Mouse (Mus musculus) heart, postnatal 0 days (tissue): ENCODE results near the gene Ackr3. TPM values are rescaled to one million over a fixed set of nuclear protein-coding genes. Genes with fewer than 3 reads are reported as not detected.

Experiments used
- ATAC-seq: fragments of 200-750 bp; cut with Nextera tagmentation; 2 replicates; pipeline ENCODE4 v1.8.0; 2017; ENCODE audit warnings: low read depth, moderate number of reproducible peaks, moderate library complexity; ENCODE audit not compliant: insufficient read depth
- DNase-seq: peaks from one replicate; pipeline ENCODE4 v3.0.0-alpha.2; 2016; ENCODE audit warnings: low spot score
- H3K27ac ChIP-seq: fragments of 300-500 bp; sonication (generic); 2 replicates; pipeline ENCODE4 v1.5.1; 2014; ENCODE audit warnings: low read depth, mild to moderate bottlenecking
- H3K27me3 ChIP-seq: fragments of 300-500 bp; sonication (generic); 2 replicates; pipeline ENCODE4 v1.6.1; 2014; ENCODE audit warnings: low read length, mixed read lengths; ENCODE audit not compliant: control insufficient read depth, insufficient read depth
- H3K36me3 ChIP-seq: fragments of 300-500 bp; sonication (generic); replicated peaks from 2 replicates; pipeline ENCODE4 v1.6.1; 2014; ENCODE audit warnings: low read length, mixed read lengths; ENCODE audit not compliant: control insufficient read depth, insufficient read depth
- H3K4me1 ChIP-seq: fragments of 300-500 bp; sonication (generic); 2 replicates; pipeline ENCODE4 v1.6.1; 2014; ENCODE audit warnings: antibody characterized with exemption; ENCODE audit not compliant: control insufficient read depth, insufficient read depth
- H3K4me2 ChIP-seq: fragments of 300-500 bp; sonication (generic); 2 replicates; pipeline ENCODE4 v1.6.1; 2014; ENCODE audit warnings: low read depth, mild to moderate bottlenecking, low read length, moderate library complexity
- H3K4me3 ChIP-seq: fragments of 300-500 bp; sonication (generic); 2 replicates; pipeline ENCODE4 v1.5.1; 2014; ENCODE audit warnings: low read depth, low read length
- H3K9ac ChIP-seq: fragments of 300-500 bp; sonication (generic); replicated peaks from 2 replicates; pipeline ENCODE4 v1.6.1; 2014; ENCODE audit warnings: low read depth, low read length, mixed read lengths
- H3K9me3 ChIP-seq: fragments of 300-500 bp; sonication (generic); replicated peaks from 2 replicates; pipeline ENCODE4 v1.6.1; 2016; ENCODE audit warnings: low read length; ENCODE audit not compliant: control insufficient read depth
- CTCF ChIP-seq: IDR thresholded peaks from 2 replicates; pipeline ENCODE4 v1.5.1; 2016; ENCODE audit warnings: antibody characterized with exemption, control low read depth, low read depth
- EP300 ChIP-seq: IDR thresholded peaks from 2 replicates; pipeline ENCODE4 v1.6.1; 2016; ENCODE audit warnings: antibody characterized with exemption, low read depth
- WGBS: fragments of 180-500 bp; shearing (Covaris S2); extraction: QIAGEN DNeasy Blood & Tissue Kit; methylation state at CpG from one replicate; pipeline ENCODE4 v1.1.7; 2014; 5-methylcytosine and 5-hydroxymethylcytosine counted together
- polyA plus RNA-seq: library from polyadenylated mRNA; unstranded; fragments of >200 nt; fragmentation: Nextera tagmentation; extraction: Ambion mirVana; gene quantifications from 2 replicates; pipeline ENCODE4 v1.2.1, GENCODE M21; 2015
- total RNA-seq: library from RNA; depleted of rRNA; stranded (reverse); fragments of >200 nt; gene quantifications from 2 replicates; pipeline ENCODE4 v1.2.3, GENCODE M21; 2014; ENCODE audit warnings: low replicate concordance

The Ackr3 gene
- total and polyA plus RNA-seq, 2 experiments from 2014 or later, result 13.5 to 22.5 TPM

- no peak for DNase-seq
- H3K36me3 ChIP-seq, result 0 out of 2 replicates have a peak, but pooled peaks cover 4% of the 10 kb centered on the region
- no peak overlapping the region for H3K9ac ChIP-seq
- no peak for ATAC-seq
- H3K9me3 ChIP-seq, result no peaks in the 10 kb centered on the region
- 91% methylated on average over 12 of the region's 12 CpGs for WGBS
- peaks cover 10% of the 10 kb centered on the region for H3K4me1 ChIP-seq
- no peaks in the 10 kb centered on the region for H3K27me3 ChIP-seq
- no peak overlapping the region for H3K4me3 ChIP-seq
- no peak overlapping the region for H3K27ac ChIP-seq
- no peak for TF ChIP-seq EP300
- no peak for TF ChIP-seq CTCF
- H3K4me2 ChIP-seq, result no peak overlapping the region
Observed at GRCm38 (mm10) chr1:90214021-90214420, 10.2 kb downstream of the Ackr3 start.

GRCm38 (mm10) chr1:90214926-90215325 is 11.1 kb downstream of the Ackr3 start:
- H3K36me3 ChIP-seq, result 0 out of 2 replicates have a peak, but pooled peaks cover 4% of the 10 kb centered on the region
- whole genome bisulfite sequencing, result 85% methylated on average over 6 of the region's 6 CpGs
- H3K27me3 ChIP-seq, result no peaks in the 10 kb centered on the region
- DNase-seq (no peak), ATAC-seq (no peak)
- H3K4me3 ChIP-seq, result no peak overlapping the region
- no peaks in the 10 kb centered on the region for H3K9me3 ChIP-seq
- TF ChIP-seq EP300, result no peak
- TF ChIP-seq CTCF, result no peak
- H3K27ac ChIP-seq, result no peak overlapping the region
- H3K4me2 ChIP-seq, result no peak overlapping the region
- H3K4me1 ChIP-seq, result peaks cover 1% of the 10 kb centered on the region; the same call in 1 of the 2 replicates
- H3K9ac ChIP-seq, result no peak overlapping the region

GRCm38 (mm10) chr1:90215881-90216280 is 12.1 kb downstream of the Ackr3 start:
- ATAC-seq, result no peak
- Histone ChIP-seq H3K4me3 (no peak overlapping the region), H3K4me2 (no peak overlapping the region), H3K9ac (no peak overlapping the region), H3K27me3 (no peaks in the 10 kb centered on the region), H3K4me1 (no peaks in the 10 kb centered on the region), H3K9me3 (no peaks in the 10 kb centered on the region), H3K27ac (no peak overlapping the region), H3K36me3 (0 out of 2 replicates have a peak, but pooled peaks cover 4% of the 10 kb centered on the region)
- WGBS, result 30% methylated on average over 2 of the region's 2 CpGs
- no peak for DNase-seq
- TF ChIP-seq EP300 (no peak), CTCF (no peak)

- no peaks in the 10 kb centered on the region for H3K27me3 ChIP-seq
- H3K4me2 ChIP-seq, result no peak overlapping the region
- H3K9me3 ChIP-seq, result no peaks in the 10 kb centered on the region
- no peaks in the 10 kb centered on the region for H3K4me1 ChIP-seq
- ATAC-seq, result no peak
- H3K9ac ChIP-seq, result no peak overlapping the region
- 0 out of 2 replicates have a peak, but pooled peaks cover 4% of the 10 kb centered on the region for H3K36me3 ChIP-seq
- no peak overlapping the region for H3K4me3 ChIP-seq
- TF ChIP-seq EP300 (no peak), CTCF (no peak)
- DNase-seq, result no peak
- WGBS, result 44% methylated on average over 1 of the region's 1 CpGs
- no peak overlapping the region for H3K27ac ChIP-seq
Observed at GRCm38 (mm10) chr1:90216395-90216794, 12.6 kb downstream of the Ackr3 start.

GRCm38 (mm10) chr1:90220280-90220679 is 16.5 kb downstream of the Ackr3 start:
- Histone ChIP-seq H3K9ac (no peak overlapping the region), H3K4me1 (0 out of 2 replicates have a peak, but pooled peaks cover 3% of the 10 kb centered on the region), H3K4me2 (no peak overlapping the region), H3K27ac (no peak overlapping the region), H3K4me3 (no peak overlapping the region), H3K9me3 (no peaks in the 10 kb centered on the region), H3K27me3 (no peaks in the 10 kb centered on the region), H3K36me3 (no peaks in the 10 kb centered on the region)
- 38% methylated on average over 9 of the region's 9 CpGs for WGBS
- no peak for DNase-seq
- ATAC-seq, result no peak; the same call in 1 of the 2 replicates
- no peak for TF ChIP-seq EP300
- TF ChIP-seq CTCF, result no peak

GRCm38 (mm10) chr1:90220844-90221243 is 17.1 kb downstream of the Ackr3 start:
- no peak overlapping the region for H3K27ac ChIP-seq
- TF ChIP-seq CTCF, result no peak
- no peak for TF ChIP-seq EP300
- no peak overlapping the region for H3K4me3 ChIP-seq
- no peaks in the 10 kb centered on the region for H3K9me3 ChIP-seq
- 0 out of 2 replicates have a peak, but pooled peaks cover 9% of the 10 kb centered on the region for H3K4me1 ChIP-seq
- no peaks in the 10 kb centered on the region for H3K36me3 ChIP-seq
- no peaks in the 10 kb centered on the region for H3K27me3 ChIP-seq
- DNase-seq, result no peak
- H3K4me2 ChIP-seq, result no peak overlapping the region
- no peak for ATAC-seq
- WGBS, result 83% methylated on average over 4 of the region's 4 CpGs
- H3K9ac ChIP-seq, result no peak overlapping the region
